Mouse (Mus musculus): ENCODE results near the gene Sost. TPM values are rescaled to one million over a fixed set of nuclear protein-coding genes. Genes with fewer than 3 reads are reported as not detected.
"Not testable (repeated sequence)": the region's sequence is repeated elsewhere in the genome, so short reads cannot be mapped to it uniquely, and the experiment has no call there.

The Sost gene
- polyA plus RNA-seq, 1 experiment from 2014 or later: 0.63 TPM

DNA sequence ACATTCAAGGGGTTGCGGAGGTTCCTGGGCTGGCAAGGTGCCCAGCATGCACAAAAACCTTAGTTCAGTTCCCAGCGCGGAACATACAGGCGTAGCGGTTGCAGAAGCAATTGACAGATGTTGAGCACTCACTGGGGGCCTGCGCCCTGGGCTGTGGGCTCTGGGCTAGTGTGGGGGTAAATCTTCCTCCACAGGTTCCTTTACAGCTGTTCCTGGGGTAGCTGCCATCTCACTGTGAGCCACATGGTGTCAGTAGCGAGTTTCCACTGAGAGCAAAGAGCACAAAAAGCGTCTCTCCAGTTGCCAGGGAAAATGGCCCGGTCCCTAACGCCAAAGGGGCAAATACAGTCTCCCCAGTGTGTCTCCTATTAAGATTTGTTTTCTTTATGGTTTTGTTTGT, 19.2 kb upstream of the Sost start:
- peak; percentile 60 for ATAC-seq (ENCODE audit: low read depth)

GRCm38 (mm10) chr11:101985450-101985849, 18.6 kb upstream of the Sost start:
- H3K27me3 ChIP-seq (ENCODE audit: control insufficient read depth, insufficient read depth, low read depth, low read length); ATAC-seq (ENCODE audit: low read depth); H3K36me3 ChIP-seq (ENCODE audit: control insufficient read depth, insufficient read depth, low read length); H3K9me3 ChIP-seq (ENCODE audit: control insufficient read depth, low read length); H3K4me3 ChIP-seq (ENCODE audit: low read length); H3K9ac ChIP-seq (ENCODE audit: low read length); H3K4me2 ChIP-seq (ENCODE audit: low read depth, low read length); H3K27ac ChIP-seq (ENCODE audit: low read length): not testable (repeated sequence)
- H3K4me1 ChIP-seq (replicated peaks; ENCODE audit: control insufficient read depth, insufficient read depth, low read length): peaks cover 26% of the 10 kb centered on the region
- 32% methylated on average over 6 of the region's 6 CpGs for WGBS

More for the DNA sequence above, 19.2 kb upstream of the Sost start:
- Histone ChIP-seq H3K9ac (ENCODE audit: low read length) (no peak overlapping the region), H3K36me3 (ENCODE audit: control insufficient read depth, insufficient read depth, low read length) (no peaks in the 10 kb centered on the region), H3K4me2 (ENCODE audit: low read depth, low read length) (peak overlapping the region; percentile 32), H3K4me1 (replicated peaks; ENCODE audit: control insufficient read depth, insufficient read depth, low read length) (peaks cover 26% of the 10 kb centered on the region), H3K27me3 (ENCODE audit: control insufficient read depth, insufficient read depth, low read depth, low read length) (no peaks in the 10 kb centered on the region; the same call in 1 of the 2 replicates), H3K9me3 (ENCODE audit: control insufficient read depth, low read length) (no peaks in the 10 kb centered on the region), H3K27ac (ENCODE audit: low read length) (no peak overlapping the region), H3K4me3 (ENCODE audit: low read length) (no peak overlapping the region)
- 1% methylated on average over 10 of the region's 10 CpGs for WGBS

DNA sequence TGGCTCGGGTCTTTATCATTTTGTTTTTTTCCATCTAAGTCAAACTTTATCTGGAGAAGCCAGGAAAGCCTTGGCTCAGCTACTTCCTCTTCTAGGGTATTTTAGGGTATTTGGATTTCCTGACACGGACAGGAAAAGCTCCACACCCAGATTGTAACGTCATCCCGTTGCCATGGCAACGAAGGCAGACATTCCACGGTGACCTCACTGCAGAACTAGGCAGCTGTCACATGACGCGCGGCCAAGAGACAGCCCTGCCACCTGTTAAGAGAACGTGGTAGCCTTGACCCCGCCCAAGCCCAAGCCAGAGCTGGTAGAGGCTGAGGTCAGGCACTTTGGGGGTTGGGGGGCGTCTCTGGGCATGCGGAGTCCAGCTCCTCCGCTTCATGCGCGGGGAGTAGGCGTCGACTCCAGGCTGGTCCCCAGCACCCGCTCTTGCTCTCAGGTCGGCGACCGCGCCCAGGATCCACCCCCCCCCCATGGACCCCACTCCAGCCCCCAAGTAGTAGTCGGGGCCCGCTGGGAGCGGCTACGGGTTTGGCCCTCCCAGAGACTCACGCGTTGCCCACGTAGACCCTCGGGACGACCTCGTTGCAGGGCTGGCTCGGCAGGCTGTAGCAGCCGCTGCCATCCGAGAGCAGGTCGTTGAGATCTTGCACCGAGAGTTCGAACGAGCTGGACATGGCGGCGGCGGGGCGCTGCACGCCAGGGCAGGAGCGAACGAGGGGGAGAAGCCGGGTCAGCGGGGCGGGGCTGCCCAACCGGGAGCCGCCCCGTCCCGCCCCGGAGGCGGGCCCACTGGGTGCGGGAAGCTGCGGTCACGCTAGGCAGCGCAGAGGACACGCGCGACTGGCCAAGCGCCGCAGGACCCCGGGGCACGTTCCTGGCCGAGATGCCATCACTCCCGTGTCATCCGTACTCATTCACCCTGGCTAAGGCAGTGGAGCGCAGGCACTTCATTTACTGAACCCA, 17.5 kb upstream of the Sost start, which contains the start of gene Cfap97d1:
Gene Cfap97d1 (plus strand): TSS at position 226 of the 972 bp plus-strand sequence.
- peak within 1 kb of the TSS; percentile 72 for H3K4me3 ChIP-seq (ENCODE audit: low read length)
- H3K27ac ChIP-seq (ENCODE audit: low read length): peak within 1 kb of the TSS; percentile 88
- WGBS: under 1% methylated on average over 70 of the region's 71 CpGs
- 0 out of 2 replicates have a peak, but pooled peaks cover 2% of the 10 kb centered on the region for H3K36me3 ChIP-seq (ENCODE audit: control insufficient read depth, insufficient read depth, low read length)
- peak; percentile 83 for ATAC-seq (ENCODE audit: low read depth)
- no peaks in the 10 kb centered on the region; the same call in 1 of the 2 replicates for H3K27me3 ChIP-seq (ENCODE audit: control insufficient read depth, insufficient read depth, low read depth, low read length)
- peak within 1 kb of the TSS; percentile 86 for H3K9ac ChIP-seq (ENCODE audit: low read length)
- H3K4me1 ChIP-seq (replicated peaks; ENCODE audit: control insufficient read depth, insufficient read depth, low read length): peaks cover 26% of the 10 kb centered on the region
- no peaks in the 10 kb centered on the region for H3K9me3 ChIP-seq (ENCODE audit: control insufficient read depth, low read length)
- peak within 1 kb of the TSS; percentile 100 for H3K4me2 ChIP-seq (ENCODE audit: low read depth, low read length)

DNA sequence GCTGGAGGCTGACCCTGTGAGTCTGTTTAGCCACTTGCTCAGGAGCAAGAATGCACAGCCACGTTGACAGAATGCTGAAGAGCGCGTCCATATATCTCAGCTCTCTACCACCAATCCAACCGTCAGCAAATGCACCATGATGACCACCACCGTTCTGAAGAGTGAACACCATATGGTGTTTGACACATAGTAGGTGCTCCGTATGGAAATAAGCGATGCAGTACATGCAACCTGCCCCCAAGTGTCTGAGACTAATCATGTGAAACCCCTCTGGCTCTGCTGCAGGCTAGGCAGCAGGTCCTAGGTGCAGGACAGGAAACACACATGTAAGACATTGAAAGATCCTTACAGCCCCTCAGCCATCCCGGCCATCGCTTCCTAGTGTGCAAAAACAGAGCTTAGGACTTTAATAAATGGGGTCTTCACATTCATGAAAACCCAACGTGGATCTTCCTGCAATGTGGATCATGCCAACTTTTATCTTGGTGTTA, 16.7 kb upstream of the Sost start:
- Histone ChIP-seq H3K36me3 (ENCODE audit: control insufficient read depth, insufficient read depth, low read length) (0 out of 2 replicates have a peak, but pooled peaks cover 2% of the 10 kb centered on the region), H3K4me3 (ENCODE audit: low read length) (peak overlapping the region; percentile 5; the same call in 1 of the 2 replicates), H3K27ac (ENCODE audit: low read length) (peak overlapping the region; percentile 88), H3K4me2 (ENCODE audit: low read depth, low read length) (peak overlapping the region; percentile 44), H3K9ac (ENCODE audit: low read length) (no peak overlapping the region; the same call in 1 of the 2 replicates), H3K9me3 (ENCODE audit: control insufficient read depth, low read length) (no peaks in the 10 kb centered on the region), H3K4me1 (replicated peaks; ENCODE audit: control insufficient read depth, insufficient read depth, low read length) (peaks cover 26% of the 10 kb centered on the region), H3K27me3 (ENCODE audit: control insufficient read depth, insufficient read depth, low read depth, low read length) (no peaks in the 10 kb centered on the region; the same call in 1 of the 2 replicates)
- no peak for ATAC-seq (ENCODE audit: low read depth)
- 51% methylated on average over 10 of the region's 10 CpGs for WGBS

DNA sequence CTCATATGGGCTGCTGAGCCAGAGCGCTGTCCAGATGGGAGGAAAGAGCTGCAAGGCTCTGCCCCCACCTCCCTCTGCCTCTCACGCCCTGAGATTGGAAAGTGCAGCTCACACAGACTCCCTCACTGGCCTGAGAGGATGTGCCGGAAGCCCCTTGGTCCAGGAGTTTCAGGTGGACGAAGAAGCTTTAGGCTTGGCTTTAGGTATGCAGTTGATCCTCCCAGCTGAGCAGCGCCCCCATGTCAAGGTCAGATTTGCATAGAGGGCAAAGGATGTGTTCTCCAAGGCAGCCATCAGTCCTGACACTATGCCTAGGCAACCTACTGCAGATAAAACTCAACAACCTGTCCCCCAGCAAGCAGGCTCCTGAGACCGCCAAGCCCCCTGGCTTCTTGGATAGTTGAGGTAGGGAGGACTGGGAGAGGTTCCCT, 16.2 kb upstream of the Sost start:
- Histone ChIP-seq H3K9me3 (ENCODE audit: control insufficient read depth, low read length) (no peaks in the 10 kb centered on the region), H3K27me3 (ENCODE audit: control insufficient read depth, insufficient read depth, low read depth, low read length) (no peaks in the 10 kb centered on the region; the same call in 1 of the 2 replicates), H3K27ac (ENCODE audit: low read length) (peak overlapping the region; percentile 88; the same call in 1 of the 2 replicates), H3K4me3 (ENCODE audit: low read length) (no peak overlapping the region), H3K4me1 (replicated peaks; ENCODE audit: control insufficient read depth, insufficient read depth, low read length) (peaks cover 26% of the 10 kb centered on the region), H3K4me2 (ENCODE audit: low read depth, low read length) (peak overlapping the region; percentile 44), H3K36me3 (ENCODE audit: control insufficient read depth, insufficient read depth, low read length) (0 out of 2 replicates have a peak, but pooled peaks cover 2% of the 10 kb centered on the region), H3K9ac (ENCODE audit: low read length) (no peak overlapping the region; the same call in 1 of the 2 replicates)
- 38% methylated on average over 5 of the region's 6 CpGs for WGBS
- no peak for ATAC-seq (ENCODE audit: low read depth)

DNA sequence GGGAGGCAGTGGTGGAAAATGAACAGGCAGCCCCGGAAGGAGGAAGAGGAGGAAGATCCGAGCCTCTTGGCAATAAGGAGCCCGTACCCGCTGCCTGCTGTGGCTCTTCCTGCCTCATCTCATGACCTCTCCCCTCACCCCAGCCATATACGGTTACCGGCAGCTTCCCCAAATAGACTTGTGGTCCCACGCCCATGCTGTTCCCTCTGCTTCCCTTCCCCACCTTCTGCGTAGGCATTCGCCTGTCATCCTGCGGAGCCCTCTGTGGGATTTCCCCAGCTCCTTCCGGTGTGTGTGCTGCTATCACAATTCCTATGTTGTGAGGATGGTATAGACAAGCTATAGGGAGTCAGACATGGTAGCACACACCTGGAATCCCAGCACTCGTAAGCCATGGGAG, 15.0 kb upstream of the Sost start:
- Histone ChIP-seq H3K9ac (ENCODE audit: low read length) (no peak overlapping the region), H3K9me3 (ENCODE audit: control insufficient read depth, low read length) (no peaks in the 10 kb centered on the region), H3K36me3 (ENCODE audit: control insufficient read depth, insufficient read depth, low read length) (0 out of 2 replicates have a peak, but pooled peaks cover 3% of the 10 kb centered on the region), H3K4me3 (ENCODE audit: low read length) (no peak overlapping the region), H3K4me2 (ENCODE audit: low read depth, low read length) (no peak overlapping the region), H3K27ac (ENCODE audit: low read length) (no peak overlapping the region), H3K4me1 (replicated peaks; ENCODE audit: control insufficient read depth, insufficient read depth, low read length) (peaks cover 26% of the 10 kb centered on the region), H3K27me3 (ENCODE audit: control insufficient read depth, insufficient read depth, low read depth, low read length) (no peaks in the 10 kb centered on the region; the same call in 1 of the 2 replicates)
- WGBS: 69% methylated on average over 11 of the region's 12 CpGs
- no peak for ATAC-seq (ENCODE audit: low read depth)

DNA sequence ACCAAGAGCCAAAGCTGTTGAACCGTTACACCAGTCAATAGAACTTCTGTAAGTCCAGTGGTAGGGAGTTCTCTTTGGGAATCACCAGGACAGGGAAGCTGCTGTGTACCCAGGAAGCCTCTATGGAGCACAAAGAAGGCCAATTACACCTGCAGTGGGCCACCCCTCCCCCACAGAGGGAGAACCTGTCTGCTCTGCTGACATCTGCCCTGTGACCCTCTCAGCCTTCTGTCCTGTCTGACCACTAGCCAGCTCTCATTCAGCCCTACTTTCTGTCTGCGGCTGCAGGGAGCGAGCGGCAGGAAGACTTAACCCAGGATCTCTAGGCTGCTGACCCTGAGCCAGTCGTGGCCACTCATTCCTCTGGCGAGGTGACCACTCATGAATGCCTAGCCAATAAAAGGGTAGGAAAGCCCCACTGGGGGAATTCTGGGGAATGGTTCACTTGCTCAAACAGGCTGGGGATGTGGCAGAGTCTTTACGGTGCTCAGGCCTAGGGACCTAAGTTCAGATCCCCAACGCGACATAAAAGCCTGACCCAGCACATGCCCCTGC, 13.9 kb upstream of the Sost start:
- ATAC-seq (ENCODE audit: low read depth): no peak
- Histone ChIP-seq H3K36me3 (ENCODE audit: control insufficient read depth, insufficient read depth, low read length) (0 out of 2 replicates have a peak, but pooled peaks cover 6% of the 10 kb centered on the region), H3K4me1 (replicated peaks; ENCODE audit: control insufficient read depth, insufficient read depth, low read length) (peaks cover 19% of the 10 kb centered on the region), H3K4me2 (ENCODE audit: low read depth, low read length) (no peak overlapping the region), H3K27ac (ENCODE audit: low read length) (no peak overlapping the region), H3K4me3 (ENCODE audit: low read length) (no peak overlapping the region), H3K27me3 (ENCODE audit: control insufficient read depth, insufficient read depth, low read depth, low read length) (no peaks in the 10 kb centered on the region; the same call in 1 of the 2 replicates), H3K9me3 (ENCODE audit: control insufficient read depth, low read length) (no peaks in the 10 kb centered on the region), H3K9ac (ENCODE audit: low read length) (no peak overlapping the region)
- 80% methylated on average over 9 of the region's 9 CpGs for WGBS

DNA sequence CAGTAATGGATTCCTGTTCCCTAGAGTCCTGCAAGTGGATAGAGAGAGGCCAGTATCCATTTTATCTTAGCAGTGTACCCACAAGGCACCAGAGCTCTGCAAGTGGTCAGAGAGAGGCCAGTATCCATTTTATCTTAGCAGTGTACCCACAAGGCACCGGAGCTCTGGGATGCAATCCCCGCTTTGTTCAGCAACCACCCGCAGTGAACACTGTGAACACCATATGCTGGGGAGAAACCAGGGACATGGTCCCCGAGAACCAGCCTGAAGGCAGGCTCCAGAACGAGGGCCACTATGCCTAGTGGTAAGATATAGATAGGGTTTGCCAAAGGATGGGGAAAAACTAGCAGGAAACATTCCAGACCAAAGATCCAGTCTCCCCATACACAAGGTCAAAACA, 12.3 kb upstream of the Sost start:
- no peak for ATAC-seq (ENCODE audit: low read depth)
- no peak overlapping the region for H3K27ac ChIP-seq (ENCODE audit: low read length)
- H3K4me1 ChIP-seq (replicated peaks; ENCODE audit: control insufficient read depth, insufficient read depth, low read length): peaks cover 9% of the 10 kb centered on the region
- WGBS: 81% methylated on average over 5 of the region's 5 CpGs
- H3K36me3 ChIP-seq (ENCODE audit: control insufficient read depth, insufficient read depth, low read length): 0 out of 2 replicates have a peak, but pooled peaks cover 6% of the 10 kb centered on the region
- H3K4me3 ChIP-seq (ENCODE audit: low read length): no peak overlapping the region
- H3K4me2 ChIP-seq (ENCODE audit: low read depth, low read length): no peak overlapping the region
- H3K9ac ChIP-seq (ENCODE audit: low read length): no peak overlapping the region
- H3K9me3 ChIP-seq (ENCODE audit: control insufficient read depth, low read length): no peaks in the 10 kb centered on the region
- no peaks in the 10 kb centered on the region for H3K27me3 ChIP-seq (ENCODE audit: control insufficient read depth, insufficient read depth, low read depth, low read length)

GRCm38 (mm10) chr11:101976949-101977348, 10.1 kb upstream of the Sost start:
- Histone ChIP-seq H3K36me3 (ENCODE audit: control insufficient read depth, insufficient read depth, low read length) (0 out of 2 replicates have a peak, but pooled peaks cover 8% of the 10 kb centered on the region), H3K4me3 (ENCODE audit: low read length) (no peak overlapping the region), H3K4me1 (replicated peaks; ENCODE audit: control insufficient read depth, insufficient read depth, low read length) (no peaks in the 10 kb centered on the region), H3K9me3 (ENCODE audit: control insufficient read depth, low read length) (no peaks in the 10 kb centered on the region), H3K4me2 (ENCODE audit: low read depth, low read length) (no peak overlapping the region), H3K27me3 (ENCODE audit: control insufficient read depth, insufficient read depth, low read depth, low read length) (no peaks in the 10 kb centered on the region), H3K27ac (ENCODE audit: low read length) (no peak overlapping the region), H3K9ac (ENCODE audit: low read length) (no peak overlapping the region)
- no peak for ATAC-seq (ENCODE audit: low read depth)
- WGBS: 93% methylated on average over 7 of the region's 7 CpGs
